Mouse (Mus musculus) heart, postnatal 0 days (tissue): ENCODE data around the gene Fbxo3.

ENCODE experiments used
- CTCF ChIP-seq: IDR thresholded peaks from 2 replicates; pipeline ENCODE4 v1.5.1; 2016; ENCODE audit warnings: antibody characterized with exemption, control low read depth, low read depth
- EP300 ChIP-seq: IDR thresholded peaks from 2 replicates; pipeline ENCODE4 v1.6.1; 2016; ENCODE audit warnings: antibody characterized with exemption, low read depth

DNA sequence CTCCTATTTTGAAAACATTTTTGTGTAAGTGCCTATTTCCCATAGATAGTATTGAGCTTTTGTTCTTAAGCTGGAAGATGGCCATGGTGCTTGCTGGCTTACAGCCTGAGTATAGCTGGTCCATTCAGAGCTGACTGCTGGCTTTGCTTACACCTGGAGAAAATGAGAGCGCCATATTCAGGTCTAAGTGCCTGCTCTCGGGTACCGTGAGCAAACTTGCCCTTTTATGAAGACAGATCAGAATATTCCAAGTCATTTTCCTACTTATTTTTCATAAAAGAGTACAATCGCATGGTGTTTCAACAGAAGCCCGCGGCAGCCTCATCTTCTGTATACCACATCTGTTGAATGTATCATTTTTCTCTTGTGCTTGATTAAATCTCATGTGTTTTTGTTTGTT lies 33.5 kb downstream of the Fbxo3 start:
- TF ChIP-seq CTCF (no peak), EP300 (no peak)
